Mouse (Mus musculus): ENCODE measurements around the gene Apoc1.

The Apoc1 gene

GRCm38 (mm10) chr7:19691873-19692865 is at the start of gene Apoc1:
Apoc1 (minus strand) TSS chr7:19692660.
- DNase-seq (ENCODE audit: low spot score) = peak; percentile 52

GRCm38 (mm10) chr7:19741329-19742031 is 49.0 kb upstream of the Apoc1 start:
- no peak for DNase-seq (ENCODE audit: low spot score)

- DNase-seq (ENCODE audit: low spot score) = no peak
Measured at GRCm38 (mm10) chr7:19740269-19740668, 47.8 kb upstream of the Apoc1 start.

- no peak for DNase-seq (ENCODE audit: low spot score)
Measured at GRCm38 (mm10) chr7:19738771-19739170, 46.3 kb upstream of the Apoc1 start.

- DNase-seq (ENCODE audit: low spot score) = no peak
Measured at GRCm38 (mm10) chr7:19736389-19737057, 44.1 kb upstream of the Apoc1 start.

GRCm38 (mm10) chr7:19734178-19734666 is 41.8 kb upstream of the Apoc1 start:
- DNase-seq (ENCODE audit: low spot score) = no peak

GRCm38 (mm10) chr7:19726541-19726940 is 34.1 kb upstream of the Apoc1 start:
- no peak for DNase-seq (ENCODE audit: low spot score)

GRCm38 (mm10) chr7:19724167-19724566 is 31.7 kb upstream of the Apoc1 start:
- DNase-seq (ENCODE audit: low spot score) = no peak

GRCm38 (mm10) chr7:19722754-19723195 is 30.3 kb upstream of the Apoc1 start:
- no peak for DNase-seq (ENCODE audit: low spot score)

- no peak for DNase-seq (ENCODE audit: low spot score)
Measured at GRCm38 (mm10) chr7:19719200-19719599, 26.7 kb upstream of the Apoc1 start.

GRCm38 (mm10) chr7:19718297-19718952 is 26.0 kb upstream of the Apoc1 start:
- no peak for DNase-seq (ENCODE audit: low spot score)

- DNase-seq (ENCODE audit: low spot score) = no peak
Measured at GRCm38 (mm10) chr7:19717346-19717745, 24.9 kb upstream of the Apoc1 start.

- no peak for DNase-seq (ENCODE audit: low spot score)
Measured at GRCm38 (mm10) chr7:19716822-19717221, 24.4 kb upstream of the Apoc1 start.

- no peak for DNase-seq (ENCODE audit: low spot score)
Measured at GRCm38 (mm10) chr7:19716055-19716682, 23.7 kb upstream of the Apoc1 start.

- peak; percentile 99 for DNase-seq (ENCODE audit: low spot score)
Measured at GRCm38 (mm10) chr7:19715239-19716054, 23.0 kb upstream of the Apoc1 start, which contains the start of gene Tomm40. Tomm40 (minus strand) TSS chr7:19715438.

- DNase-seq (ENCODE audit: low spot score) = no peak
Measured at GRCm38 (mm10) chr7:19714836-19715235, 22.4 kb upstream of the Apoc1 start.

GRCm38 (mm10) chr7:19713598-19713997 is 21.1 kb upstream of the Apoc1 start:
- DNase-seq (ENCODE audit: low spot score) = no peak

GRCm38 (mm10) chr7:19713196-19713595 is 20.7 kb upstream of the Apoc1 start:
- DNase-seq (ENCODE audit: low spot score) = no peak

- no peak for DNase-seq (ENCODE audit: low spot score)
Measured at GRCm38 (mm10) chr7:19712414-19712813, 20.0 kb upstream of the Apoc1 start.

GRCm38 (mm10) chr7:19710650-19711049 is 18.2 kb upstream of the Apoc1 start:
- no peak for DNase-seq (ENCODE audit: low spot score)

Measured in testis, postnatal 14 days (tissue).